Mouse (Mus musculus) heart, embryonic 14.5 days (tissue): ENCODE measurements at regions not wholly inside any gene's neighbourhood (a gene's known extent, or its start where the extent isn't known, plus 50 kb on each side); places are given as distances from the start of the nearest gene placed in this dataset.

ENCODE experiments used
- ATAC-seq: fragments of 200-750 bp; cut with Nextera tagmentation; 2 replicates; pipeline ENCODE4 v1.8.0; 2017; ENCODE audit warnings: low read depth, moderate TSS enrichment; ENCODE audit not compliant: insufficient number of reproducible peaks, insufficient read depth, low FRiP score
- H3K27ac ChIP-seq, 2 experiments: fragments of 200-500 bp in 1 of 2; fragments of 300-500 bp in 1 of 2; sonication (generic) in 1 of 2; replicated peaks in 1 of 2; 2 replicates each; pipeline ENCODE4 v1.5.1; 2012 to 2014; ENCODE audit warnings: low read depth in 2 of 2, low read length in 2 of 2, control low read depth in 1 of 2, mild to moderate bottlenecking in 1 of 2, mixed read lengths in 1 of 2; ENCODE audit not compliant: control insufficient read depth in 1 of 2, insufficient read depth in 1 of 2
- H3K27me3 ChIP-seq: fragments of 300-500 bp; sonication (generic); 2 replicates; pipeline ENCODE4 v1.6.1; 2014; ENCODE audit warnings: mild to moderate bottlenecking, low read length, control low read depth; ENCODE audit not compliant: control insufficient read depth, insufficient read depth
- H3K36me3 ChIP-seq: fragments of 300-500 bp; sonication (generic); 2 replicates; pipeline ENCODE4 v1.6.1; 2014; ENCODE audit warnings: mild to moderate bottlenecking, control low read depth, low read length, mixed read lengths; ENCODE audit not compliant: control insufficient read depth, insufficient read depth
- H3K4me1 ChIP-seq, 2 experiments: fragments of 200-500 bp in 1 of 2; fragments of 300-500 bp in 1 of 2; sonication (generic) in 1 of 2; 2 replicates each; pipeline ENCODE4 v1.6.1; 2012 to 2014; ENCODE audit warnings: low read length in 2 of 2, control low read depth in 1 of 2, mixed read lengths in 1 of 2; ENCODE audit not compliant: control insufficient read depth in 2 of 2, insufficient read depth in 2 of 2
- H3K4me2 ChIP-seq: fragments of 300-500 bp; sonication (generic); 2 replicates; pipeline ENCODE4 v1.6.1; 2014; ENCODE audit warnings: mild to moderate bottlenecking, low read length
- H3K4me3 ChIP-seq, 2 experiments: fragments of 200-500 bp in 1 of 2; fragments of 300-500 bp in 1 of 2; sonication (generic) in 1 of 2; 2 replicates each; pipeline ENCODE4 v1.5.1; 2012 to 2014; ENCODE audit warnings: low read length in 2 of 2, mild to moderate bottlenecking in 2 of 2, control low read depth in 1 of 2, low read depth in 1 of 2, moderate library complexity in 1 of 2; ENCODE audit not compliant: control insufficient read depth in 1 of 2, insufficient read depth in 1 of 2
- H3K9ac ChIP-seq: fragments of 300-500 bp; sonication (generic); 2 replicates; pipeline ENCODE4 v1.6.1; 2014; ENCODE audit warnings: mild to moderate bottlenecking, low read length
- H3K9me3 ChIP-seq: fragments of 300-500 bp; sonication (generic); 2 replicates; pipeline ENCODE4 v1.6.1; 2016; ENCODE audit warnings: low read length, control low read depth; ENCODE audit not compliant: control insufficient read depth
- WGBS: fragments of 180-500 bp; shearing (Covaris S2); extraction: QIAGEN DNeasy Blood & Tissue Kit; methylation state at CpG from one replicate; pipeline ENCODE4 v1.1.7; 2014; 5-methylcytosine and 5-hydroxymethylcytosine counted together

- H3K27me3 ChIP-seq = peaks cover 13% of the 10 kb centered on the region
- H3K4me1 ChIP-seq = peaks cover 2 to 8% of the 10 kb centered on the region in 2 experiments; a peak in 1 of 4 replicates
- H3K4me2 ChIP-seq = no peak overlapping the region
- no peaks in the 10 kb centered on the region for H3K9me3 ChIP-seq
- H3K9ac ChIP-seq = no peak overlapping the region
- 89% methylated on average over 8 of the region's 8 CpGs for WGBS
- H3K4me3 ChIP-seq = no peak overlapping the region
- no peak overlapping the region for H3K27ac ChIP-seq
- no peak for ATAC-seq
- H3K36me3 ChIP-seq = no peaks in the 10 kb centered on the region
Measured at GRCm38 (mm10) chr12:112298521-112298920, 152.5 kb downstream of the Kif26a start.

GRCm38 (mm10) chr12:112299089-112299488 lies 153.1 kb downstream of the Kif26a start:
- 75% methylated on average over 5 of the region's 5 CpGs for WGBS
- H3K4me1 ChIP-seq = peaks cover 2 to 8% of the 10 kb centered on the region in 2 experiments; a peak in 1 of 4 replicates
- no peaks in the 10 kb centered on the region for H3K36me3 ChIP-seq
- H3K27me3 ChIP-seq = peaks cover 13% of the 10 kb centered on the region
- H3K4me3 ChIP-seq = no peak overlapping the region
- ATAC-seq = no peak
- no peak overlapping the region for H3K9ac ChIP-seq
- no peak overlapping the region for H3K4me2 ChIP-seq
- no peaks in the 10 kb centered on the region for H3K9me3 ChIP-seq
- H3K27ac ChIP-seq = no peak overlapping the region

- Histone ChIP-seq H3K4me1 (peaks cover 2 to 8% of the 10 kb centered on the region in 2 experiments; a peak in 1 of 4 replicates), H3K9me3 (no peaks in the 10 kb centered on the region), H3K27ac (no peak overlapping the region), H3K4me2 (no peak overlapping the region), H3K4me3 (no peak overlapping the region), H3K27me3 (peaks cover 13% of the 10 kb centered on the region), H3K36me3 (no peaks in the 10 kb centered on the region), H3K9ac (no peak overlapping the region)
- WGBS = 83% methylated on average over 6 of the region's 6 CpGs
- ATAC-seq = no peak
Measured at GRCm38 (mm10) chr12:112299603-112300002, 153.6 kb downstream of the Kif26a start.

GRCm38 (mm10) chr12:112300125-112300524 lies 154.1 kb downstream of the Kif26a start:
- peaks cover 13% of the 10 kb centered on the region for H3K27me3 ChIP-seq
- 69% methylated on average over 4 of the region's 4 CpGs for WGBS

GRCm38 (mm10) chr12:112301411-112301891 lies 155.4 kb downstream of the Kif26a start:
- Histone ChIP-seq H3K27me3 (peaks cover 13% of the 10 kb centered on the region), H3K4me3 (no peak overlapping the region), H3K36me3 (no peaks in the 10 kb centered on the region), H3K9me3 (no peaks in the 10 kb centered on the region), H3K27ac (no peak overlapping the region), H3K4me1 (peaks cover 2 to 8% of the 10 kb centered on the region in 2 experiments; a peak in 1 of 4 replicates), H3K9ac (no peak overlapping the region), H3K4me2 (no peak overlapping the region)
- 21% methylated on average over 13 of the region's 13 CpGs for WGBS
- ATAC-seq = no peak

More at GRCm38 (mm10) chr12:112300125-112300524, 154.1 kb downstream of the Kif26a start:
- Histone ChIP-seq H3K4me2 (no peak overlapping the region), H3K4me1 (peaks cover 2 to 8% of the 10 kb centered on the region in 2 experiments; a peak in 1 of 4 replicates), H3K27ac (no peak overlapping the region), H3K4me3 (no peak overlapping the region), H3K9me3 (no peaks in the 10 kb centered on the region), H3K36me3 (no peaks in the 10 kb centered on the region), H3K9ac (no peak overlapping the region)
- ATAC-seq = no peak

GRCm38 (mm10) chr12:112301929-112302328 lies 155.9 kb downstream of the Kif26a start:
- Histone ChIP-seq H3K4me3 (no peak overlapping the region), H3K27me3 (peaks cover 13% of the 10 kb centered on the region), H3K4me1 (peaks cover 2 to 8% of the 10 kb centered on the region in 2 experiments; a peak in 1 of 4 replicates), H3K9me3 (no peaks in the 10 kb centered on the region), H3K27ac (no peak overlapping the region), H3K36me3 (no peaks in the 10 kb centered on the region), H3K4me2 (no peak overlapping the region), H3K9ac (no peak overlapping the region)
- no peak for ATAC-seq
- WGBS = 43% methylated on average over 8 of the region's 8 CpGs

GRCm38 (mm10) chr12:112306208-112306607 lies 160.2 kb downstream of the Kif26a start:
- Histone ChIP-seq H3K4me3 (no peak overlapping the region), H3K27ac (no peak overlapping the region), H3K27me3 (0 out of 2 replicates have a peak, but pooled peaks cover 5% of the 10 kb centered on the region), H3K9ac (no peak overlapping the region), H3K36me3 (no peaks in the 10 kb centered on the region), H3K4me2 (no peak overlapping the region), H3K4me1 (peaks cover 2 to 7% of the 10 kb centered on the region in 2 experiments; a peak in 1 of 4 replicates), H3K9me3 (peaks cover 2% of the 10 kb centered on the region; the same call in 1 of the 2 replicates)
- 66% methylated on average over 7 of the region's 7 CpGs for WGBS
- ATAC-seq = no peak

- Histone ChIP-seq H3K36me3 (no peaks in the 10 kb centered on the region), H3K27ac (no peak overlapping the region)
Measured at GRCm38 (mm10) chr12:112308016-112308415, 162.0 kb downstream of the Kif26a start.

More at GRCm38 (mm10) chr12:112308016-112308415, 162.0 kb downstream of the Kif26a start:
- Histone ChIP-seq H3K27me3 (no peaks in the 10 kb centered on the region), H3K9ac (no peak overlapping the region), H3K9me3 (peaks cover 2% of the 10 kb centered on the region; the same call in 1 of the 2 replicates), H3K4me2 (no peak overlapping the region), H3K4me1 (no peaks in the 10 kb centered on the region), H3K4me3 (no peak overlapping the region)
- ATAC-seq = no peak
